Mouse (Mus musculus) testis, adult 2 months (tissue): ENCODE results near the gene Fbll1.

Source experiments
- CTCF ChIP-seq: fragments of 200-500 bp; IDR thresholded peaks from 2 replicates; pipeline ENCODE4 v1.5.1; 2012; ENCODE audit warnings: low read depth, mild to moderate bottlenecking, inconsistent platforms, low read length, moderate library complexity; ENCODE audit not compliant: control insufficient read depth, insufficient read depth, insufficient replicate concordance
- POLR2A ChIP-seq: fragments of 200-500 bp; IDR thresholded peaks from 2 replicates; pipeline ENCODE4 v1.6.1; 2012; ENCODE audit warnings: low read depth, mild to moderate bottlenecking, inconsistent platforms, low read length, moderate library complexity; ENCODE audit not compliant: control insufficient read depth

DNA sequence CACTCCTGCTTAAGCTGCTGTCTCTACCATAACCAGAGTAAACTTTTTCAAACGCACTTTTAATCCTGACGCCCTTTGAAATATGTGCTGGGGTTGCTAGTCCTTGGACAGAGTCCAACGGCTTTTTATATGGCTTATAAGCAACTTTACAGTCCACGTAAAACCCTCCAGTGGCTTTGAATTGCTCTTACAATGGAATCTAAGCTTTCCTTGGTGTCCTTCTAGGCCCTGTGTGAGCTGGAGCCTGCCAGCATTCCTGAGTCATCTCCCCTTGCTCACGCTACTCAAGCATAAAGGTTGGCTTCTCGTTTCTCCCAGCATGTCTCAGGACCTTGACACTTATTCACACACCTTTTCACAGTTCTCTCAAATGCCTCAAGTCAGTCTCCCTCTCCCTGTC lies 43.1 kb downstream of the Fbll1 start:
- TF ChIP-seq CTCF, result no peak
- no peak for TF ChIP-seq POLR2A
